9 mouse cellular contexts compared by ENCODE assay signal in the genomic region with DNA sequence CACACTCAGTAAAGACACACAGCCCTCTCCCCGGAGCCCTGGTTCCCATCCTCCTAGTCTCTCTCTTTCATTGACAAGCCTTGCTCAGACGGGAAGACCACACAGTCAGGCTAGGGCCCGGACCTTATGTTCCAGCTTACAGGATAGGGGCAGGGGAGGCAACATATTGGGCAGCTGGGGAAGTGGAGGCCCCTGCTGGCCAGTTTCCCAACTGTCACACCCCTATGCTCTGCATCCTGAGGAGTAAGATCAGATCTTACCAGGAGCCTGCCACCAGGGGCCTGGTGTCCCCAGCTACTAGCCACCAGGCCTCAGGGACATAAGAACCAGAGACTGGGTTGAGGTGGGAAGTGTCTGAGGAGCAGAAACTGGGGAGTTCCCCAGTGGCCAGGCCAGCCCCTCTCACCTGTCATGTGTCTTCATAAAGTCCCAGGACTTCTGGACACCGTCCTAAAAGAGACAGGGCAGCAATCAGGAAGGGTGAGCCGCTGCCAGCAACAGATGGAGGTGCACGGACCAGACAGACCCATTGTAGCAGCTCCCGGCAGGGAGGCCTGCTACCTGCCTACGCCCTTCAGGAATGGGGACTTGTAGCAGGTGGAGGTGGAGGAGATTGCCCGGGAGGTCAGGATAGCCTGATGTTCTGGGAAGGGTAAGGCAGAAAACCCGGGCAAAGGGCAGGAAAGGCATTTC. TPM values are rescaled to one million over a fixed set of nuclear protein-coding genes. Genes with fewer than 3 reads are reported as not detected.
DNase-seq lines count a peak whose midpoint lies in the region; ATAC-seq lines count a peak whose summit lies in the region.
"Had no signal": no experiment of that assay in that cellular context is flagged by ENCODE, and none has a peak within 500 bp of the region (broad histone marks: within the 10 kb centered on the region; RNA-seq: fewer than 3 reads in every experiment).

No protein-coding gene starts in this region.

- no peak overlapping the region for H3K9ac ChIP-seq in limb, embryonic 11.5 days (ENCODE audit: low read length)

- 55% methylated on average over 10 of the region's 10 CpGs for WGBS in heart, embryonic 10.5 days
- WGBS in limb, embryonic 11.5 days, result 52% methylated on average over 10 of the region's 10 CpGs

- no peaks in the 10 kb centered on the region for H3K9me3 ChIP-seq in heart, embryonic 10.5 days
- no peaks in the 10 kb centered on the region for H3K9me3 ChIP-seq in limb, embryonic 11.5 days (ENCODE audit: control insufficient read depth, low read length)

- no peak overlapping the region for H3K4me3 ChIP-seq in heart, embryonic 10.5 days
- no peak overlapping the region for H3K4me3 ChIP-seq in limb, embryonic 11.5 days (ENCODE audit: low read depth, low read length)

- ATAC-seq in limb, embryonic 11.5 days (ENCODE audit: insufficient number of reproducible peaks, low FRiP score, low TSS enrichment, low read depth), result peak; percentile 24; the same call in 1 of the 2 replicates

- H3K27ac ChIP-seq in heart, embryonic 10.5 days, result no peak overlapping the region
- H3K27ac ChIP-seq in limb, embryonic 11.5 days (replicated peaks; ENCODE audit: low read depth, low read length), result no peak overlapping the region

- H3K4me1 ChIP-seq in heart, embryonic 10.5 days, result peaks cover 49% of the 10 kb centered on the region
- peaks cover 14% of the 10 kb centered on the region for H3K4me1 ChIP-seq in limb, embryonic 11.5 days (ENCODE audit: control insufficient read depth, insufficient read depth, low read length)

- H3K27me3 ChIP-seq in heart, embryonic 10.5 days (ENCODE audit: insufficient read depth, poor library complexity, severe bottlenecking), result peaks cover 59% of the 10 kb centered on the region; the same call in 1 of the 2 replicates
- no peaks in the 10 kb centered on the region for H3K27me3 ChIP-seq in limb, embryonic 11.5 days (ENCODE audit: control insufficient read depth, insufficient read depth, low read length)

- no peaks in the 10 kb centered on the region for H3K36me3 ChIP-seq in heart, embryonic 10.5 days
- H3K36me3 ChIP-seq in limb, embryonic 11.5 days (ENCODE audit: control insufficient read depth, insufficient read depth, low read length), result no peaks in the 10 kb centered on the region

- intact Hi-C loops in heart, postnatal 25 days (cut with DNase I), result no loop called here

- no peak overlapping the region for H3K4me2 ChIP-seq in limb, embryonic 11.5 days (ENCODE audit: low read depth, severe bottlenecking)

- DNase-seq in heart, embryonic 10.5 days (ENCODE audit: low spot score), result peak; percentile 85
- no peak for DNase-seq in heart, postnatal 25 days (ENCODE audit: low spot score)
- peak; percentile 86 for DNase-seq in 416B (ENCODE audit: low read depth)
- DNase-seq in cerebellum, adult 9-11 months, result peak; percentile 88
- DNase-seq in limb, embryonic 11.5 days (ENCODE audit: low spot score), result peak; percentile 75
- DNase-seq in urinary bladder, adult 2 months (ENCODE audit: low spot score), result no peak
- DNase-seq in frontal cortex, postnatal 10 days (ENCODE audit: low spot score in 2 of 2), result no peak
- no peak for DNase-seq in spleen, adult 12 weeks (ENCODE audit: low spot score)
- DNase-seq: gastrocnemius, postnatal 10 days had no signal

RNA-seq across cellular contexts. Expression of a gene that starts 2.9 kb away (rescaled TPM):
- polyA plus RNA-seq in heart, embryonic 10.5 days (2016; fragmentation: Nextera tagmentation; extraction: Ambion mirVana), result 48.6 and 65.5 TPM in 2 replicates
- total RNA-seq in heart, postnatal 25 days (2021), result 1 to 10 TPM; 4.4 to 5.7 TPM
- 87.9 and 90.1 TPM in 2 replicates for polyA plus RNA-seq in limb, embryonic 11.5 days (2014; fragmentation: Nextera tagmentation; extraction: Ambion mirVana)
- polyA plus RNA-seq in urinary bladder, adult 2 months (2012; rRNA removed), result 42.4 and 54.6 TPM in 2 replicates

RNA-seq across cellular contexts. Expression of a gene that starts 9.4 kb away (rescaled TPM):
- 2.0 and 3.6 TPM in 2 replicates for polyA plus RNA-seq in heart, embryonic 10.5 days (2016; fragmentation: Nextera tagmentation; extraction: Ambion mirVana)
- 10 to 100 TPM; 22.4 to 34.7 TPM for total RNA-seq in heart, postnatal 25 days (2021)
- 4.0 and 4.7 TPM in 2 replicates for polyA plus RNA-seq in limb, embryonic 11.5 days (2014; fragmentation: Nextera tagmentation; extraction: Ambion mirVana)
- 42.7 and 62.7 TPM in 2 replicates for polyA plus RNA-seq in urinary bladder, adult 2 months (2012; rRNA removed)

RNA-seq across cellular contexts. Expression of a gene that starts 37.3 kb away (rescaled TPM):
- 22.3 and 23.6 TPM in 2 replicates for polyA plus RNA-seq in heart, embryonic 10.5 days (2016; fragmentation: Nextera tagmentation; extraction: Ambion mirVana)
- 10 to 100 TPM; 21.0 to 21.9 TPM for total RNA-seq in heart, postnatal 25 days (2021)
- polyA plus RNA-seq in limb, embryonic 11.5 days (2014; fragmentation: Nextera tagmentation; extraction: Ambion mirVana), result 26.4 and 27.4 TPM in 2 replicates
- 23.9 and 26.8 TPM in 2 replicates for polyA plus RNA-seq in urinary bladder, adult 2 months (2012; rRNA removed)

Comparison
In these comparisons a context has a peak if more than half of its experiments do, and no peak if none do; other contexts are left out.
1. DNase-seq: peak in heart, embryonic 10.5 days (single experiment), 416B (single experiment), cerebellum, adult 9-11 months (single experiment) and limb, embryonic 11.5 days (single experiment); none in heart, postnatal 25 days (single experiment), urinary bladder, adult 2 months (single experiment), frontal cortex, postnatal 10 days (0 of 2) and spleen, adult 12 weeks (single experiment).